Mouse (Mus musculus) kidney, embryonic 15.5 days (tissue): ENCODE measurements at regions not wholly inside any gene's neighbourhood (a gene's known extent, or its start where the extent isn't known, plus 50 kb on each side); places are given as distances from the start of the nearest gene placed in this dataset.
A peak's percentile ranks its signal among the peaks of the same experiment; 100 is the strongest.

Experiments
- ATAC-seq: fragments of 200-750 bp; cut with Nextera tagmentation; replicated peaks from 2 replicates; pipeline ENCODE4 v1.8.0; 2017; ENCODE audit warnings: moderate TSS enrichment; ENCODE audit not compliant: low FRiP score
- H3K27ac ChIP-seq: fragments of 300-500 bp; sonication (generic); 2 replicates; pipeline ENCODE4 v1.5.1; 2015; ENCODE audit warnings: mild to moderate bottlenecking, inconsistent platforms
- H3K27me3 ChIP-seq: fragments of 300-500 bp; sonication (generic); 2 replicates; pipeline ENCODE4 v1.6.1; 2015; ENCODE audit warnings: inconsistent platforms
- H3K36me3 ChIP-seq: fragments of 300-500 bp; sonication (generic); 2 replicates; pipeline ENCODE4 v1.6.1; 2015; ENCODE audit warnings: inconsistent platforms
- H3K4me1 ChIP-seq: fragments of 300-500 bp; sonication (generic); 2 replicates; pipeline ENCODE4 v1.6.1; 2015; ENCODE audit warnings: inconsistent platforms
- H3K4me2 ChIP-seq: fragments of 300-500 bp; sonication (generic); 2 replicates; pipeline ENCODE4 v1.6.1; 2015; ENCODE audit warnings: moderate library complexity, mild to moderate bottlenecking, inconsistent platforms
- H3K4me3 ChIP-seq: fragments of 300-500 bp; sonication (generic); replicated peaks from 2 replicates; pipeline ENCODE4 v1.5.1; 2015; ENCODE audit warnings: mild to moderate bottlenecking, inconsistent platforms
- H3K9ac ChIP-seq: fragments of 300-500 bp; sonication (generic); 2 replicates; pipeline ENCODE4 v1.6.1; 2015; ENCODE audit warnings: mild to moderate bottlenecking, inconsistent platforms
- H3K9me3 ChIP-seq: fragments of 300-500 bp; sonication (generic); replicated peaks from 2 replicates; pipeline ENCODE4 v1.6.1; 2016; ENCODE audit warnings: inconsistent platforms
- WGBS: fragments of 180-500 bp; shearing (Covaris S2); methylation state at CpG from one replicate; pipeline ENCODE4 v1.1.7; 2015; ENCODE audit warnings: mixed read lengths; 5-methylcytosine and 5-hydroxymethylcytosine counted together

- no peak for ATAC-seq
- Histone ChIP-seq H3K4me1 (no peaks in the 10 kb centered on the region), H3K4me2 (no peak overlapping the region), H3K9me3 (no peaks in the 10 kb centered on the region), H3K9ac (no peak overlapping the region), H3K27me3 (no peaks in the 10 kb centered on the region), H3K4me3 (no peak overlapping the region), H3K36me3 (no peaks in the 10 kb centered on the region), H3K27ac (no peak overlapping the region)
- 80% methylated on average over 4 of the region's 4 CpGs for WGBS
Measured at GRCm38 (mm10) chr9:71379731-71380250, 105.9 kb downstream of the Polr2m start.

GRCm38 (mm10) chr9:71369760-71370159 is 116.0 kb downstream of the Polr2m start:
- no peaks in the 10 kb centered on the region for H3K27me3 ChIP-seq
- H3K27ac ChIP-seq: no peak overlapping the region
- no peak for ATAC-seq
- no peaks in the 10 kb centered on the region for H3K36me3 ChIP-seq
- peaks cover 21% of the 10 kb centered on the region; the same call in 1 of the 2 replicates for H3K4me1 ChIP-seq
- WGBS: 92% methylated on average over 5 of the region's 5 CpGs
- no peaks in the 10 kb centered on the region for H3K9me3 ChIP-seq
- no peak overlapping the region for H3K9ac ChIP-seq
- H3K4me3 ChIP-seq: no peak overlapping the region
- no peak overlapping the region for H3K4me2 ChIP-seq

GRCm38 (mm10) chr9:71369202-71369601 is 116.5 kb downstream of the Polr2m start:
- Histone ChIP-seq H3K27me3 (no peaks in the 10 kb centered on the region), H3K9ac (no peak overlapping the region), H3K9me3 (no peaks in the 10 kb centered on the region), H3K4me1 (peaks cover 25% of the 10 kb centered on the region; the same call in 1 of the 2 replicates), H3K36me3 (no peaks in the 10 kb centered on the region), H3K27ac (no peak overlapping the region), H3K4me2 (no peak overlapping the region), H3K4me3 (no peak overlapping the region)
- ATAC-seq: no peak
- WGBS: 86% methylated on average over 2 of the region's 2 CpGs

GRCm38 (mm10) chr9:71366573-71366972 is 119.2 kb downstream of the Polr2m start:
- H3K9me3 ChIP-seq: no peaks in the 10 kb centered on the region
- no peak overlapping the region for H3K4me2 ChIP-seq
- no peak for ATAC-seq
- peaks cover 30% of the 10 kb centered on the region; the same call in 1 of the 2 replicates for H3K4me1 ChIP-seq
- WGBS: 68% methylated on average over 9 of the region's 9 CpGs
- H3K27me3 ChIP-seq: no peaks in the 10 kb centered on the region
- no peak overlapping the region for H3K9ac ChIP-seq
- H3K36me3 ChIP-seq: no peaks in the 10 kb centered on the region
- no peak overlapping the region for H3K27ac ChIP-seq
- no peak overlapping the region for H3K4me3 ChIP-seq

- H3K36me3 ChIP-seq: no peaks in the 10 kb centered on the region
- no peaks in the 10 kb centered on the region for H3K27me3 ChIP-seq
- no peak overlapping the region for H3K4me3 ChIP-seq
- peak overlapping the region; percentile 65; the same call in 1 of the 2 replicates for H3K27ac ChIP-seq
- no peaks in the 10 kb centered on the region for H3K9me3 ChIP-seq
- H3K4me1 ChIP-seq: peaks cover 27% of the 10 kb centered on the region; the same call in 1 of the 2 replicates
- 49% methylated on average over 12 of the region's 12 CpGs for WGBS
- H3K9ac ChIP-seq: no peak overlapping the region
- H3K4me2 ChIP-seq: no peak overlapping the region
- ATAC-seq: peak; percentile 68
Measured at GRCm38 (mm10) chr9:71365177-71365738, 120.5 kb downstream of the Polr2m start.

- no peak overlapping the region for H3K4me2 ChIP-seq
- ATAC-seq: no peak
- WGBS: 64% methylated on average over 8 of the region's 8 CpGs
- no peaks in the 10 kb centered on the region for H3K9me3 ChIP-seq
- peaks cover 27% of the 10 kb centered on the region; the same call in 1 of the 2 replicates for H3K4me1 ChIP-seq
- H3K36me3 ChIP-seq: no peaks in the 10 kb centered on the region
- no peak overlapping the region for H3K27ac ChIP-seq
- no peak overlapping the region for H3K9ac ChIP-seq
- no peak overlapping the region for H3K4me3 ChIP-seq
- no peaks in the 10 kb centered on the region for H3K27me3 ChIP-seq
Measured at GRCm38 (mm10) chr9:71364047-71364665, 121.6 kb downstream of the Polr2m start.

GRCm38 (mm10) chr9:71362401-71362800 is 123.3 kb downstream of the Polr2m start:
- ATAC-seq: no peak
- Histone ChIP-seq H3K36me3 (no peaks in the 10 kb centered on the region), H3K4me3 (no peak overlapping the region), H3K27me3 (no peaks in the 10 kb centered on the region), H3K9me3 (no peaks in the 10 kb centered on the region), H3K4me1 (peaks cover 27% of the 10 kb centered on the region; the same call in 1 of the 2 replicates), H3K9ac (no peak overlapping the region), H3K27ac (peak overlapping the region; percentile 78), H3K4me2 (no peak overlapping the region)

- Histone ChIP-seq H3K9me3 (no peaks in the 10 kb centered on the region), H3K4me2 (no peak overlapping the region), H3K4me1 (peaks cover 27% of the 10 kb centered on the region; the same call in 1 of the 2 replicates), H3K27me3 (no peaks in the 10 kb centered on the region), H3K4me3 (no peak overlapping the region), H3K9ac (no peak overlapping the region), H3K36me3 (no peaks in the 10 kb centered on the region), H3K27ac (peak overlapping the region; percentile 78)
- ATAC-seq: no peak
- 70% methylated on average over 5 of the region's 5 CpGs for WGBS
Measured at GRCm38 (mm10) chr9:71361961-71362360, 123.8 kb downstream of the Polr2m start.

GRCm38 (mm10) chr9:71361311-71361710 is 124.4 kb downstream of the Polr2m start:
- 75% methylated on average over 2 of the region's 2 CpGs for WGBS
- no peak overlapping the region for H3K4me3 ChIP-seq
- H3K4me1 ChIP-seq: peaks cover 21% of the 10 kb centered on the region; the same call in 1 of the 2 replicates
- 0 out of 2 replicates have a peak, but pooled peaks have one; percentile 55 for ATAC-seq
- no peaks in the 10 kb centered on the region for H3K36me3 ChIP-seq
- H3K9ac ChIP-seq: no peak overlapping the region
- H3K4me2 ChIP-seq: no peak overlapping the region
- no peaks in the 10 kb centered on the region for H3K27me3 ChIP-seq
- peak overlapping the region; percentile 78 for H3K27ac ChIP-seq
- no peaks in the 10 kb centered on the region for H3K9me3 ChIP-seq

GRCm38 (mm10) chr9:71360676-71361075 is 125.1 kb downstream of the Polr2m start:
- H3K4me3 ChIP-seq: no peak overlapping the region
- peaks cover 20% of the 10 kb centered on the region; the same call in 1 of the 2 replicates for H3K4me1 ChIP-seq
- peak; percentile 92 for ATAC-seq
- peak overlapping the region; percentile 78 for H3K27ac ChIP-seq
- WGBS: 61% methylated on average over 5 of the region's 5 CpGs
- H3K36me3 ChIP-seq: no peaks in the 10 kb centered on the region
- H3K4me2 ChIP-seq: no peak overlapping the region
- H3K9me3 ChIP-seq: no peaks in the 10 kb centered on the region
- no peak overlapping the region for H3K9ac ChIP-seq
- H3K27me3 ChIP-seq: no peaks in the 10 kb centered on the region

GRCm38 (mm10) chr9:71358961-71359360 is 126.8 kb downstream of the Polr2m start:
- WGBS: 38% methylated on average over 4 of the region's 4 CpGs
- ATAC-seq: no peak
- Histone ChIP-seq H3K27ac (no peak overlapping the region; the same call in 1 of the 2 replicates), H3K36me3 (no peaks in the 10 kb centered on the region), H3K9ac (no peak overlapping the region), H3K4me3 (no peak overlapping the region), H3K4me1 (0 out of 2 replicates have a peak, but pooled peaks cover 7% of the 10 kb centered on the region), H3K4me2 (no peak overlapping the region), H3K27me3 (no peaks in the 10 kb centered on the region), H3K9me3 (no peaks in the 10 kb centered on the region)

GRCm38 (mm10) chr9:71355721-71356120 is 130.0 kb downstream of the Polr2m start:
- H3K27me3 ChIP-seq: no peaks in the 10 kb centered on the region
- H3K9me3 ChIP-seq: no peaks in the 10 kb centered on the region
- H3K4me2 ChIP-seq: no peak overlapping the region
- no peak overlapping the region for H3K4me3 ChIP-seq
- no peak overlapping the region for H3K9ac ChIP-seq
- no peaks in the 10 kb centered on the region for H3K36me3 ChIP-seq
- no peak overlapping the region for H3K27ac ChIP-seq
- no peaks in the 10 kb centered on the region for H3K4me1 ChIP-seq
- ATAC-seq: no peak
- WGBS: 84% methylated on average over 5 of the region's 5 CpGs
